Mouse (Mus musculus): ENCODE measurements at regions not wholly inside any gene's neighbourhood (a gene's known extent, or its start where the extent isn't known, plus 50 kb on each side); places are given as distances from the start of the nearest gene placed in this dataset.
"Not testable (repeated sequence)": the region's sequence is repeated elsewhere in the genome, so short reads cannot be mapped to it uniquely, and the experiment has no call there.

- Histone ChIP-seq H3K9me3 (no peaks in the 10 kb centered on the region), H3K4me2 (no peak overlapping the region), H3K27ac (no peak overlapping the region; the same call in 1 of the 2 replicates), H3K36me3 (no peaks in the 10 kb centered on the region), H3K4me1 (0 out of 2 replicates have a peak, but pooled peaks cover 6% of the 10 kb centered on the region), H3K9ac (no peak overlapping the region), H3K27me3 (no peaks in the 10 kb centered on the region), H3K4me3 (no peak overlapping the region)
- 28% methylated on average over 9 of the region's 9 CpGs for WGBS
- no peak for ATAC-seq (ENCODE audit: borderline replicate concordance, extremely low read depth, low FRiP score, low TSS enrichment)
These were observed 173.5 kb upstream of the Arrdc3 start for GRCm38 (mm10) chr13:80709531-80710306.

GRCm38 (mm10) chr13:80719313-80719712 lies 163.9 kb upstream of the Arrdc3 start:
- no peak overlapping the region for H3K4me3 ChIP-seq
- peak; percentile 87; the same call in 1 of the 2 replicates for ATAC-seq (ENCODE audit: borderline replicate concordance, extremely low read depth, low FRiP score, low TSS enrichment)
- H3K9me3 ChIP-seq, result no peaks in the 10 kb centered on the region
- no peak overlapping the region for H3K27ac ChIP-seq
- H3K9ac ChIP-seq, result no peak overlapping the region
- no peaks in the 10 kb centered on the region for H3K36me3 ChIP-seq
- no peak overlapping the region for H3K4me2 ChIP-seq
- H3K4me1 ChIP-seq, result no peaks in the 10 kb centered on the region
- no peaks in the 10 kb centered on the region for H3K27me3 ChIP-seq
- 44% methylated on average over 3 of the region's 3 CpGs for WGBS

GRCm38 (mm10) chr13:80723215-80724006 lies 159.8 kb upstream of the Arrdc3 start:
- Histone ChIP-seq H3K27me3 (no peaks in the 10 kb centered on the region), H3K4me1 (no peaks in the 10 kb centered on the region), H3K9ac (no peak overlapping the region), H3K36me3 (no peaks in the 10 kb centered on the region), H3K4me2 (no peak overlapping the region), H3K27ac (no peak overlapping the region), H3K9me3 (no peaks in the 10 kb centered on the region), H3K4me3 (no peak overlapping the region)
- ATAC-seq (ENCODE audit: borderline replicate concordance, extremely low read depth, low FRiP score, low TSS enrichment), result no peak
- 55% methylated on average over 4 of the region's 4 CpGs for WGBS

- Histone ChIP-seq H3K4me1 (no peaks in the 10 kb centered on the region), H3K9ac (no peak overlapping the region), H3K4me2 (no peak overlapping the region), H3K9me3 (no peaks in the 10 kb centered on the region), H3K27ac (no peak overlapping the region), H3K36me3 (no peaks in the 10 kb centered on the region), H3K27me3 (no peaks in the 10 kb centered on the region), H3K4me3 (no peak overlapping the region)
- no peak for ATAC-seq (ENCODE audit: borderline replicate concordance, extremely low read depth, low FRiP score, low TSS enrichment)
- WGBS, result 80% methylated on average over 5 of the region's 5 CpGs
These were observed 154.0 kb upstream of the Arrdc3 start for GRCm38 (mm10) chr13:80729202-80729601.

- H3K4me2 ChIP-seq, result no peak overlapping the region
- WGBS, result 64% methylated on average over 2 of the region's 2 CpGs
- ATAC-seq (ENCODE audit: borderline replicate concordance, extremely low read depth, low FRiP score, low TSS enrichment), result no peak
These were observed 137.2 kb upstream of the Arrdc3 start for GRCm38 (mm10) chr13:80745991-80746390.

GRCm38 (mm10) chr13:80747022-80747421 lies 136.2 kb upstream of the Arrdc3 start:
- not testable (repeated sequence) for H3K36me3 ChIP-seq; H3K4me1 ChIP-seq; H3K9ac ChIP-seq; H3K4me3 ChIP-seq; ATAC-seq (ENCODE audit: borderline replicate concordance, extremely low read depth, low FRiP score, low TSS enrichment); H3K27ac ChIP-seq; H3K4me2 ChIP-seq; H3K9me3 ChIP-seq; H3K27me3 ChIP-seq
- WGBS, result 53% methylated on average over 6 of the region's 6 CpGs

More at GRCm38 (mm10) chr13:80745991-80746390, 137.2 kb upstream of the Arrdc3 start:
- no peak overlapping the region for H3K9ac ChIP-seq
- no peaks in the 10 kb centered on the region for H3K9me3 ChIP-seq
- no peaks in the 10 kb centered on the region for H3K4me1 ChIP-seq
- H3K36me3 ChIP-seq, result no peaks in the 10 kb centered on the region
- H3K27me3 ChIP-seq, result no peaks in the 10 kb centered on the region
- H3K27ac ChIP-seq, result no peak overlapping the region
- no peak overlapping the region for H3K4me3 ChIP-seq

Measured in lung, embryonic 15.5 days (tissue).